Mouse (Mus musculus) E14TG2a.4 (cell line): ENCODE data around the gene Svs4.
"Not testable (repeated sequence)": the region's sequence is repeated elsewhere in the genome, so short reads cannot be mapped to it uniquely, and the experiment has no call there.

Experiments
- CTCF ChIP-seq: conservative IDR thresholded peaks from 2 replicates; pipeline ENCODE4 v1.5.1; 2014; ENCODE audit warnings: low read length
- POU5F1 ChIP-seq: IDR thresholded peaks from 2 replicates; pipeline ENCODE4 v1.6.1; 2014; ENCODE audit warnings: low read length, borderline replicate concordance

DNA sequence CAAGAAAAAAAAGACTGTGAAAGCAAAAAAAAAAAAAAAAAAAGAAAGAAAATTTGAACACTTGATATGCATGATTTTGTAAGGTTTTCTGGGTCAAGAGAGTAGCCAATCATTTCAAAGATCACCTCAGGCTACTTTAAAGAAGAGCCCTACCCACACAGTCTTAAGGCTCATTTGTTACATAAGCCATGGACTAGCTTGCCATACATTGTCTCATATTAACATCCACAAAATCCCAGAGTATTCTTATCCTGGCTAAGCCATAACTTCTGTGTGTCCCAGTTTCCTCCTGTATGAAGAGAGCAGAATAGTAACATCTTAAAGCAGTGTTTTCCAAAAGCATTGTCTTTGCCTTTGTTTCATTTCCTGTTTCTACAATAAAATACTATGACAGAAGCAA, 37.2 kb upstream of the Svs4 start:
- TF ChIP-seq CTCF, POU5F1: not testable (repeated sequence)
